Mouse (Mus musculus): Measurements from ENCODE around the gene Fank1. TPM values are rescaled to one million over a fixed set of nuclear protein-coding genes. Genes with fewer than 3 reads are reported as not detected.

The Fank1 gene
- polyA plus RNA-seq, 1 experiment from 2014 or later: 0.52 TPM

DNA sequence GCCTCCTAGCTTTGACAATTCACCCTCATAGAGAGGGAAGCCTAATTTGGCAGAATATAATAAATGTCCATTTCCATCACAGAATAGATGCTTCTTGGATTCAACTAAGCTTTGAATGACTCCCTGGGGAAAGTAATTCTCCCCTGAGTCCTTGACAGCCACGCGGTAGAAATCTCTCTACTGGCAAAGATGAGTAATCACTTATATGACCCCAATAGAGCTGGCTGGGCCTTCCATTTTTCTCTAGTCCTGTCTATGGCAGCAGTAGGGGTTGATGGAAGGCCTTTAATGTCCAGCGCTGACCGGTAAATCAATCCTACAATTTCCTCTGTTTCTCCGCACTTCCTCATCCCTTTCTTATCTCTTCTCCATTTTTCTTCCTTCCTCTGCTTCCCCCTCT lies 1.5 kb upstream of the Fank1 start:
- no peak overlapping the region for H3K9ac ChIP-seq (replicated peaks; ENCODE audit: low read length)
- no peaks in the 10 kb centered on the region for H3K27me3 ChIP-seq (ENCODE audit: control insufficient read depth, insufficient read depth, low read length)
- no peak for DNase-seq (ENCODE audit: low spot score)
- no peak for ATAC-seq (replicated peaks; ENCODE audit: insufficient number of reproducible peaks, low FRiP score, low TSS enrichment, low read depth)
- peaks cover 2% of the 10 kb centered on the region; the same call in 1 of the 2 replicates for H3K4me1 ChIP-seq (ENCODE audit: control insufficient read depth, insufficient read depth, low read length)
- no peaks in the 10 kb centered on the region for H3K36me3 ChIP-seq (replicated peaks; ENCODE audit: control insufficient read depth, insufficient read depth, low read depth, low read length)
- 71% methylated on average over 5 of the region's 5 CpGs for WGBS
- H3K9me3 ChIP-seq (replicated peaks; ENCODE audit: control insufficient read depth, low read length): no peaks in the 10 kb centered on the region
- no peak overlapping the region for H3K4me2 ChIP-seq (ENCODE audit: low read depth, low read length)
- no peak overlapping the region for H3K27ac ChIP-seq (replicated peaks; ENCODE audit: low read depth, low read length)
- no peak overlapping the region for H3K4me3 ChIP-seq (ENCODE audit: low read depth, low read length)

DNA sequence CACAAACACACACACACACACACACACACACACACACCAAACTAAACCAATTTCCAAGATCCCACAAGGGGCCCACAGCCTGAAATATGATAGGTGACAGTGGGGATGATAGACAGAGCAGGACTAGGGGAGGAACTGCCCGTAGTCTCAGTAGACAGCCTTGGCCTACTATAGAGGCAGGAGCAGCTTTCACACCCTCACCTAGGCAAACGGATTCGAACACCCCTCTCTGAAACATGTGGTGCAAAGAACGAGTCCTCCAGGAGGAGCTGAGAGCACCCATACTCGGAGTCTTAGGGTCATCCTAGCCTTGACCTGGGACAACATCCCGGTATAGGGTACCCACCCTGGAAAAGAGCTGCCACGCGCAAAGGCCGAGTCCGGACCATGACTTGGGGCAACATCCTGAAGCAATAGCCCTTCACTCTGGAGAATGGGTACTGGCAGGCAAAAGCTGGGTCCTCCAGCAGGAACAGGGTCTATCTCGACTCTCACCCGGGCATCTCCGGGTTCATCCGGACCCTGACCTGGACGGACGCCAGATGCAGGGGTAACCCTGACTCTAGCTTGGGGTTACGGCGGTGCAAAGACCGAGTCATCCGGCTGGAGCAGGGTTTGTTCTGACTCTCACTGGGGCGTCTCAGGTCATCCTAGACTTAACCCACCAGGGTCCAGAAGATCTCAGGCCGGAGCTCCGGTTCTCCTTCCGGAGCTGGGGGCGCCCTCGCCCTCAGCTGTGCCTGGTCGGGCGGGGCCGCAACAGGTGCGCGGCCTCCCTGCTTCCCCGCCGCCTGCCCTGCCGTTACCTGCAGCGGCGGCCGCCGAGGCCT lies 650 bp upstream of the Fank1 start:
- WGBS: 5% methylated on average over 38 of the region's 38 CpGs
- ATAC-seq (replicated peaks; ENCODE audit: insufficient number of reproducible peaks, low FRiP score, low TSS enrichment, low read depth): peak; percentile 77
- Histone ChIP-seq H3K27me3 (ENCODE audit: control insufficient read depth, insufficient read depth, low read length) (no peaks in the 10 kb centered on the region), H3K9me3 (replicated peaks; ENCODE audit: control insufficient read depth, low read length) (no peaks in the 10 kb centered on the region), H3K4me3 (ENCODE audit: low read depth, low read length) (peak overlapping the region; percentile 83), H3K27ac (replicated peaks; ENCODE audit: low read depth, low read length) (no peak overlapping the region), H3K4me1 (ENCODE audit: control insufficient read depth, insufficient read depth, low read length) (peaks cover 2% of the 10 kb centered on the region; the same call in 1 of the 2 replicates), H3K9ac (replicated peaks; ENCODE audit: low read length) (peak overlapping the region; percentile 75), H3K4me2 (ENCODE audit: low read depth, low read length) (peak overlapping the region; percentile 94), H3K36me3 (replicated peaks; ENCODE audit: control insufficient read depth, insufficient read depth, low read depth, low read length) (no peaks in the 10 kb centered on the region)
- DNase-seq (ENCODE audit: low spot score): no peak

DNA sequence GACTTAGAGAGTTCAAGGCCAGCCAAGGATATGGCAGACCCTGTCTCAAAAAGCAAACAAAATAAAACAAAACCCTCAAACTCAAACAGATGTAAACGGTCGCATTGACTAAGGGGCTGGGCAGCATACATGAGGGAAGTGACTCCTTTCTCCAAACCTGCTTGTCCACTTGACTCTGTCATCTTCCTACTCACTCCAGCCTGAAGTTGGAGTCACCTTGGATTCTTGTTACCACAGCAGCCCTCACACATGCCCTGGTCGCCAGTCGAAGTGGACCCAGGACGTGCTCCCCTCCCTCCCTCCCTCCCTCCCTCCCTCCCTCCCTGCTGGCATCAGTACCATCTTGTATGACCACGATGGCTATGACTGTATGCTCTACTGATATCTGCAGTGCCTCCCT lies 4.9 kb downstream of the Fank1 start:
- WGBS: 71% methylated on average over 6 of the region's 6 CpGs

DNA sequence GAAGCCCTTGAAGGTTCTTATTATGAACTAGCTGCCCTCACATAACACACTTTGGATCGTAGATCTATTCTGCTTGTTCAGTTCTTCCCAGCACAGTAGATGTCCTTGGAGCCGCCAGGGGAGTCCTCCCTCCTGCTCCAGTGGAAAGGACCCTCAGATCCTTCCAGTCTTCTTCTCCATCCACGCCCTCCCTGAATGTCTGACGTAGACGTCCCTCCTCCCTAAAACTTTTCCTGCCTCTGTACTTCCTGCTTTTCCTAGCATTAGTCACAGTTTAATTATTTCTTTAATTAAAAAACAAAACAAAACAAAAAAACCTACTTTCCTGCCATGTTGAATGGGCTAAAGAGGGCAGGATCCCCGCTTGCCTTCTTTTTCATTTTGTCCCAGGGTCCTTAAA lies 5.3 kb downstream of the Fank1 start:
- DNase-seq (ENCODE audit: low spot score) (no peak), ATAC-seq (replicated peaks; ENCODE audit: insufficient number of reproducible peaks, low FRiP score, low TSS enrichment, low read depth) (no peak)
- H3K27ac ChIP-seq (replicated peaks; ENCODE audit: low read depth, low read length): no peak overlapping the region
- H3K36me3 ChIP-seq (replicated peaks; ENCODE audit: control insufficient read depth, insufficient read depth, low read depth, low read length): no peaks in the 10 kb centered on the region
- H3K4me2 ChIP-seq (ENCODE audit: low read depth, low read length): no peak overlapping the region
- no peaks in the 10 kb centered on the region for H3K4me1 ChIP-seq (ENCODE audit: control insufficient read depth, insufficient read depth, low read length)
- H3K9ac ChIP-seq (replicated peaks; ENCODE audit: low read length): no peak overlapping the region
- H3K9me3 ChIP-seq (replicated peaks; ENCODE audit: control insufficient read depth, low read length): no peaks in the 10 kb centered on the region
- no peaks in the 10 kb centered on the region for H3K27me3 ChIP-seq (ENCODE audit: control insufficient read depth, insufficient read depth, low read length)
- H3K4me3 ChIP-seq (ENCODE audit: low read depth, low read length): no peak overlapping the region
- WGBS: 65% methylated on average over 6 of the region's 6 CpGs

More for the DNA sequence above, 4.9 kb downstream of the Fank1 start:
- H3K9ac ChIP-seq (replicated peaks; ENCODE audit: low read length): no peak overlapping the region
- no peak overlapping the region for H3K27ac ChIP-seq (replicated peaks; ENCODE audit: low read depth, low read length)
- no peak for DNase-seq (ENCODE audit: low spot score)
- no peaks in the 10 kb centered on the region for H3K4me1 ChIP-seq (ENCODE audit: control insufficient read depth, insufficient read depth, low read length)
- no peak overlapping the region for H3K4me3 ChIP-seq (ENCODE audit: low read depth, low read length)
- H3K27me3 ChIP-seq (ENCODE audit: control insufficient read depth, insufficient read depth, low read length): no peaks in the 10 kb centered on the region
- ATAC-seq (replicated peaks; ENCODE audit: insufficient number of reproducible peaks, low FRiP score, low TSS enrichment, low read depth): no peak
- no peak overlapping the region for H3K4me2 ChIP-seq (ENCODE audit: low read depth, low read length)
- H3K9me3 ChIP-seq (replicated peaks; ENCODE audit: control insufficient read depth, low read length): no peaks in the 10 kb centered on the region
- no peaks in the 10 kb centered on the region for H3K36me3 ChIP-seq (replicated peaks; ENCODE audit: control insufficient read depth, insufficient read depth, low read depth, low read length)

DNA sequence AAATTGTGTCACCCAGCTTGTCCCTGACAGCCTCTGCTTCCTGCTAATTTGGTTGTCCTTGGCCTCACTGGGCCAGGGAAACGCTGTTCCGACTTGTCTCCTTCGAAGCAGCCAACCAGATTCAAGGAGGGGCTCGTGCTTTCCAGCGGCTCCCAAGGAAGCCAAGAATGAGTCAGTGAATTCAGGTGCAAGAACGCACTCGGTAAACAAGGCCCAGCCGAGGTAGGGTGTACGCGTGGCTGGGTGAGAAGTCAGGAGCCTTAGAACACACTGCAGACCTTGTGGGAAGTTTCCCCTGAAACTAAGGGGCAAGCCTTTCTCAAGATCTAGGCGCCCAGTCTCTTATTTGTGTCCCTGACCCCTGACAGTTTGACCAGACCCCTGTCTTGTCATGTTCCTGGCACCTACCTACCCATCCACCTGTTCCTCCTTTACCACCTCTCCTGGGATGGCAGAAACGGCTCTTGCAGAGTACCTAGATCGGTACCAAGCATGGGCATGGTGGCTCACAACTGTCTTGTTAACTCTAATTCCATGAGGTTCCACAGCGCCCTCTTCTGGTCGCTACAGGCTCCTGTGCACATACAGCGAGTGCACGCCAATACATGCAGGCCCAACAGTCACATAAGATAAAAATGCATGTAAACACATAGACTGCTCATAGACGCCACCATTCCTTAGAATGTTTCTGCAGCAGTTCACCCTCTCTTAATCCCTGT lies 6.2 kb downstream of the Fank1 start, which contains the start of gene Dhx32:
Gene Dhx32 (minus strand): TSS at position 10 of the 719 bp plus-strand sequence.
- H3K36me3 ChIP-seq (replicated peaks; ENCODE audit: control insufficient read depth, insufficient read depth, low read depth, low read length): no peaks in the 10 kb centered on the region
- no peak within 1 kb of the TSS for H3K4me3 ChIP-seq (ENCODE audit: low read depth, low read length)
- H3K27ac ChIP-seq (replicated peaks; ENCODE audit: low read depth, low read length): no peak within 1 kb of the TSS
- WGBS: 19% methylated on average over 18 of the region's 18 CpGs
- no peaks in the 10 kb centered on the region for H3K4me1 ChIP-seq (ENCODE audit: control insufficient read depth, insufficient read depth, low read length)
- no peak within 1 kb of the TSS for H3K4me2 ChIP-seq (ENCODE audit: low read depth, low read length)
- ATAC-seq (replicated peaks; ENCODE audit: insufficient number of reproducible peaks, low FRiP score, low TSS enrichment, low read depth) (0 out of 2 replicates have a peak, but pooled peaks have one; percentile 39), DNase-seq (ENCODE audit: low spot score) (peak; percentile 79)
- H3K9ac ChIP-seq (replicated peaks; ENCODE audit: low read length): no peak within 1 kb of the TSS
- no peaks in the 10 kb centered on the region for H3K27me3 ChIP-seq (ENCODE audit: control insufficient read depth, insufficient read depth, low read length)
- H3K9me3 ChIP-seq (replicated peaks; ENCODE audit: control insufficient read depth, low read length): no peaks in the 10 kb centered on the region

DNA sequence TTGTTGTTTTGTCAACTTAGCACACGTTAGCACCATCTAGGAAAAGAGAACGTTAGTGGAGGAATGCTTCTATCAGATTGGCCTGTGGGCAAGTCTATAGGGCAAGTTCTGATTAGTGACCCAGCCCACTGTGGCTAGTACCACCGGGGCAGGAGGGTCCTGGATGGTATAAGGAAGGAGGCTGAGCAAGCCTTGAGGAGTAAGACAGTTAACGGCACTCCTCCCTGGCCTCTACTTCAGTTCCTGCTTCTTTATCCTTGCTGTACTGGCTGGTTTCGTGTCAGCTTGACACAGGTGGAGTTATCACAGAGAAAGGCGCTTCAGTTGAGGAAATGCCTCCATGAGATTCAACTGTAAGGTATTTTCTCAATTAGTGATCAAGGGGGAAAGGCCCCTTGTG lies 10.9 kb downstream of the Fank1 start:
- H3K4me1 ChIP-seq (ENCODE audit: control insufficient read depth, insufficient read depth, low read length): no peaks in the 10 kb centered on the region
- H3K4me2 ChIP-seq (ENCODE audit: low read depth, low read length): no peak overlapping the region
- WGBS: 87% methylated on average over 6 of the region's 6 CpGs
- DNase-seq (ENCODE audit: low spot score) (no peak), ATAC-seq (replicated peaks; ENCODE audit: insufficient number of reproducible peaks, low FRiP score, low TSS enrichment, low read depth) (no peak)
- H3K9me3 ChIP-seq (replicated peaks; ENCODE audit: control insufficient read depth, low read length): no peaks in the 10 kb centered on the region
- H3K27me3 ChIP-seq (ENCODE audit: control insufficient read depth, insufficient read depth, low read length): no peaks in the 10 kb centered on the region
- no peak overlapping the region for H3K4me3 ChIP-seq (ENCODE audit: low read depth, low read length)
- H3K27ac ChIP-seq (replicated peaks; ENCODE audit: low read depth, low read length): no peak overlapping the region
- no peak overlapping the region for H3K9ac ChIP-seq (replicated peaks; ENCODE audit: low read length)
- no peaks in the 10 kb centered on the region for H3K36me3 ChIP-seq (replicated peaks; ENCODE audit: control insufficient read depth, insufficient read depth, low read depth, low read length)

DNA sequence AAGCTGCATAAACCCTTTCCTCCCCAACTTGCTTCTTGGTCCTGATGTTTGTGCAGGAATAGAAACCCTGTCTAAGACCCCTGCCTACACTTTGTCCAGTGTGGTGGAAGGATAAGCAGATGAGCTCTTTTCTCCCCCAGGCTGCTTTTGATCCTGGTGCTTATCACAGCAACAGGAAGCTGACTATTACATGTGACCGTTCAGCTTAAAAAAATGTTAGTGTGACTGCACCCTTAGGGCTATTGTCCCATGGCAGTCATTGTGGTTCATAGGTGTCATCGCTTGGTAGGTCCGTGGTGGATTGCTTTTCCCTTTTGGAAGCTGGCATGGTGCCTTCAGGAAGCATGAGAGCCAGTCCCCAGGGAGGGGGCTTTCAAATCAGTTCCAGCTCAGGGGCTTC lies 11.5 kb downstream of the Fank1 start:
- H3K27me3 ChIP-seq (ENCODE audit: control insufficient read depth, insufficient read depth, low read length): no peaks in the 10 kb centered on the region
- no peak overlapping the region for H3K4me2 ChIP-seq (ENCODE audit: low read depth, low read length)
- H3K36me3 ChIP-seq (replicated peaks; ENCODE audit: control insufficient read depth, insufficient read depth, low read depth, low read length): no peaks in the 10 kb centered on the region
- H3K9me3 ChIP-seq (replicated peaks; ENCODE audit: control insufficient read depth, low read length): no peaks in the 10 kb centered on the region
- WGBS: 51% methylated on average over 3 of the region's 3 CpGs
- no peaks in the 10 kb centered on the region for H3K4me1 ChIP-seq (ENCODE audit: control insufficient read depth, insufficient read depth, low read length)
- no peak overlapping the region for H3K9ac ChIP-seq (replicated peaks; ENCODE audit: low read length)
- DNase-seq (ENCODE audit: low spot score): no peak
- no peak for ATAC-seq (replicated peaks; ENCODE audit: insufficient number of reproducible peaks, low FRiP score, low TSS enrichment, low read depth)
- no peak overlapping the region for H3K4me3 ChIP-seq (ENCODE audit: low read depth, low read length)
- H3K27ac ChIP-seq (replicated peaks; ENCODE audit: low read depth, low read length): no peak overlapping the region

DNA sequence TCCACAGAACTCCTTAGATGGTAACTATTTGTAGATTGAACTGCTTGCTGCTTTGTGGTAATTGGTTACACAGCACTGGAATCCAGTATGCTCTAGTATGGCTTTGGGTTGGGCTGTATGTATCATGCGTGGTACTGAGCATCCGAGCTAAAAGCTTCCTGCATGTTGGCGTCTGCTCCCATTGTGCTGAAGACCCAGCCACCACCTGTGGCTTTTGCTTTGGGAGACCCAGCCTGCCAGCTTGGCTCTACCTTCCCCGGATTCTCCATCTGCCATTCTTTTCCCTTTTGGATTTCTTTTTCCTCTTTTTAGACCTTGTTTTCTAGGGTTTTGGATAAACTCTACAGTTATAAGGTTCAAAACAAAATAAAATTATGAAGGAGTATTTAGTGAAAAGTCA lies 13.5 kb downstream of the Fank1 start:
- DNase-seq (ENCODE audit: low spot score) (no peak), ATAC-seq (replicated peaks; ENCODE audit: insufficient number of reproducible peaks, low FRiP score, low TSS enrichment, low read depth) (no peak)
- no peaks in the 10 kb centered on the region for H3K9me3 ChIP-seq (replicated peaks; ENCODE audit: control insufficient read depth, low read length)
- 88% methylated on average over 4 of the region's 4 CpGs for WGBS
- no peaks in the 10 kb centered on the region for H3K4me1 ChIP-seq (ENCODE audit: control insufficient read depth, insufficient read depth, low read length)
- no peak overlapping the region for H3K4me2 ChIP-seq (ENCODE audit: low read depth, low read length)
- H3K36me3 ChIP-seq (replicated peaks; ENCODE audit: control insufficient read depth, insufficient read depth, low read depth, low read length): no peaks in the 10 kb centered on the region
- H3K9ac ChIP-seq (replicated peaks; ENCODE audit: low read length): no peak overlapping the region
- H3K27me3 ChIP-seq (ENCODE audit: control insufficient read depth, insufficient read depth, low read length): no peaks in the 10 kb centered on the region
- no peak overlapping the region for H3K27ac ChIP-seq (replicated peaks; ENCODE audit: low read depth, low read length)
- no peak overlapping the region for H3K4me3 ChIP-seq (ENCODE audit: low read depth, low read length)
